Mouse (Mus musculus): ENCODE data around the gene Cd244a.

- TF ChIP-seq CTCF (IDR thresholded peaks at IDR 0.05; ENCODE audit: low read depth, low read length), result no peak
- TF ChIP-seq POLR2A (IDR thresholded peaks at IDR 0.05; ENCODE audit: insufficient read depth, low read length), result no peak
These were observed 2.7 kb downstream of the Cd244a start for GRCm38 (mm10) chr1:171561639-171562225.
